Mouse (Mus musculus) liver, embryonic 11.5 days (tissue): Measurements from ENCODE around the gene Commd4. TPM values are rescaled to one million over a fixed set of nuclear protein-coding genes. Genes with fewer than 3 reads are reported as not detected.

ENCODE experiments used
- ATAC-seq: fragments of 200-750 bp; cut with Nextera tagmentation; replicated peaks from 2 replicates; pipeline ENCODE4 v1.8.0; 2017; ENCODE audit warnings: moderate number of reproducible peaks, mild to moderate bottlenecking, moderate TSS enrichment, moderate library complexity; ENCODE audit not compliant: low FRiP score
- DNase-seq: peaks from one replicate; pipeline ENCODE4 v3.0.0-alpha.2; 2017; ENCODE audit warnings: low spot score
- H3K27ac ChIP-seq: fragments of 300-500 bp; sonication (generic); 2 replicates; pipeline ENCODE4 v1.5.1; 2014; ENCODE audit warnings: mild to moderate bottlenecking, low read depth, low read length, control low read depth
- H3K27me3 ChIP-seq: fragments of 300-500 bp; sonication (generic); replicated peaks from 2 replicates; pipeline ENCODE4 v1.6.1; 2014; ENCODE audit warnings: low read length, mixed read lengths; ENCODE audit not compliant: control insufficient read depth, insufficient read depth
- H3K36me3 ChIP-seq: fragments of 300-500 bp; sonication (generic); 2 replicates; pipeline ENCODE4 v1.6.1; 2014; ENCODE audit warnings: mild to moderate bottlenecking, low read length, moderate library complexity, mixed read lengths; ENCODE audit not compliant: control insufficient read depth, insufficient read depth
- H3K4me1 ChIP-seq: fragments of 300-500 bp; sonication (generic); replicated peaks from 2 replicates; pipeline ENCODE4 v1.6.1; 2014; ENCODE audit warnings: low read length, mixed read lengths; ENCODE audit not compliant: control insufficient read depth, insufficient read depth
- H3K4me2 ChIP-seq: fragments of 300-500 bp; sonication (generic); 2 replicates; pipeline ENCODE4 v1.6.1; 2014; ENCODE audit warnings: mild to moderate bottlenecking, control low read depth, moderate library complexity
- H3K4me3 ChIP-seq: fragments of 300-500 bp; sonication (generic); 2 replicates; pipeline ENCODE4 v1.5.1; 2014; ENCODE audit warnings: low read depth, low read length, control low read depth
- H3K9ac ChIP-seq: fragments of 300-500 bp; sonication (generic); 2 replicates; pipeline ENCODE4 v1.6.1; 2014; ENCODE audit warnings: low read depth, low read length, control low read depth
- H3K9me3 ChIP-seq: fragments of 300-500 bp; sonication (generic); 2 replicates; pipeline ENCODE4 v1.6.1; 2016; ENCODE audit warnings: low read length, inconsistent platforms, mixed read lengths; ENCODE audit not compliant: control insufficient read depth
- WGBS: fragments of 180-500 bp; shearing (Covaris S2); extraction: QIAGEN DNeasy Blood & Tissue Kit; methylation state at CpG from one replicate; pipeline ENCODE4 v1.1.7; 2014; 5-methylcytosine and 5-hydroxymethylcytosine counted together
- polyA plus RNA-seq: library from polyadenylated mRNA; unstranded; fragments of >200 nt; fragmentation: Nextera tagmentation; extraction: Ambion mirVana; gene quantifications from 2 replicates; pipeline ENCODE4 v1.2.1, GENCODE M21; 2014

Commd4 gene
- polyA plus RNA-seq, 1 experiment from 2014 or later: 96.7 TPM

GRCm38 (mm10) chr9:57162496-57162895 lies 4.4 kb upstream of the Commd4 start:
- no peaks in the 10 kb centered on the region for H3K9me3 ChIP-seq
- H3K9ac ChIP-seq: no peak overlapping the region
- ATAC-seq (no peak), DNase-seq (no peak)
- H3K4me3 ChIP-seq: no peak overlapping the region
- H3K27me3 ChIP-seq: no peaks in the 10 kb centered on the region
- no peak overlapping the region for H3K4me2 ChIP-seq
- H3K4me1 ChIP-seq: peaks cover 2% of the 10 kb centered on the region
- H3K27ac ChIP-seq: no peak overlapping the region
- WGBS: 18% methylated on average over 3 of the region's 3 CpGs
- H3K36me3 ChIP-seq: no peaks in the 10 kb centered on the region

- H3K4me3 ChIP-seq: peak overlapping the region; percentile 94
- DNase-seq (no peak), ATAC-seq (no peak)
- H3K9me3 ChIP-seq: no peaks in the 10 kb centered on the region
- 38% methylated on average over 11 of the region's 11 CpGs for WGBS
- 0 out of 2 replicates have a peak, but pooled peaks cover 2% of the 10 kb centered on the region for H3K36me3 ChIP-seq
- peak overlapping the region; percentile 79 for H3K9ac ChIP-seq
- peak overlapping the region; percentile 76 for H3K4me2 ChIP-seq
- H3K4me1 ChIP-seq: peaks cover 6% of the 10 kb centered on the region
- no peak overlapping the region for H3K27ac ChIP-seq
- H3K27me3 ChIP-seq: no peaks in the 10 kb centered on the region
These were observed 375 bp upstream of the Commd4 start for GRCm38 (mm10) chr9:57158506-57158905.

GRCm38 (mm10) chr9:57157499-57157898 lies 632 bp downstream of the Commd4 start:
- H3K4me1 ChIP-seq: peaks cover 6% of the 10 kb centered on the region
- peak overlapping the region; percentile 94 for H3K4me3 ChIP-seq
- no peaks in the 10 kb centered on the region for H3K27me3 ChIP-seq
- no peak for DNase-seq
- no peak overlapping the region for H3K27ac ChIP-seq
- no peaks in the 10 kb centered on the region for H3K9me3 ChIP-seq
- peak overlapping the region; percentile 76 for H3K4me2 ChIP-seq
- H3K9ac ChIP-seq: peak overlapping the region; percentile 79
- 0 out of 2 replicates have a peak, but pooled peaks cover 2% of the 10 kb centered on the region for H3K36me3 ChIP-seq
- ATAC-seq: no peak
- 29% methylated on average over 13 of the region's 13 CpGs for WGBS

- 0 out of 2 replicates have a peak, but pooled peaks cover 2% of the 10 kb centered on the region for H3K36me3 ChIP-seq
- no peaks in the 10 kb centered on the region for H3K9me3 ChIP-seq
- DNase-seq: no peak
- 82% methylated on average over 8 of the region's 8 CpGs for WGBS
- no peaks in the 10 kb centered on the region for H3K27me3 ChIP-seq
- no peak overlapping the region for H3K9ac ChIP-seq
- peak overlapping the region; percentile 76 for H3K4me2 ChIP-seq
- peak overlapping the region; percentile 94; the same call in 1 of the 2 replicates for H3K4me3 ChIP-seq
- H3K27ac ChIP-seq: no peak overlapping the region
- no peak for ATAC-seq
- peaks cover 6% of the 10 kb centered on the region for H3K4me1 ChIP-seq
These were observed 1.3 kb downstream of the Commd4 start for GRCm38 (mm10) chr9:57156823-57157222.

- H3K9me3 ChIP-seq: no peaks in the 10 kb centered on the region
- 0 out of 2 replicates have a peak, but pooled peaks cover 2% of the 10 kb centered on the region for H3K36me3 ChIP-seq
These were observed 1.7 kb downstream of the Commd4 start for GRCm38 (mm10) chr9:57156383-57156782.

GRCm38 (mm10) chr9:57152331-57152730 lies 5.8 kb downstream of the Commd4 start:
- WGBS: 56% methylated on average over 6 of the region's 6 CpGs
- Histone ChIP-seq H3K4me3 (no peak overlapping the region), H3K4me1 (peaks cover 3% of the 10 kb centered on the region; the same call in 1 of the 2 replicates), H3K9ac (no peak overlapping the region), H3K4me2 (no peak overlapping the region), H3K9me3 (no peaks in the 10 kb centered on the region), H3K36me3 (0 out of 2 replicates have a peak, but pooled peaks cover 2% of the 10 kb centered on the region), H3K27ac (no peak overlapping the region), H3K27me3 (no peaks in the 10 kb centered on the region)
- ATAC-seq (no peak), DNase-seq (no peak)

More at GRCm38 (mm10) chr9:57156383-57156782, 1.7 kb downstream of the Commd4 start:
- ATAC-seq (no peak), DNase-seq (no peak)
- H3K4me1 ChIP-seq: peaks cover 6% of the 10 kb centered on the region
- no peak overlapping the region for H3K4me2 ChIP-seq
- H3K27ac ChIP-seq: no peak overlapping the region
- WGBS: 88% methylated on average over 7 of the region's 7 CpGs
- no peaks in the 10 kb centered on the region for H3K27me3 ChIP-seq
- no peak overlapping the region for H3K9ac ChIP-seq
- H3K4me3 ChIP-seq: no peak overlapping the region

GRCm38 (mm10) chr9:57150192-57150591 lies 7.9 kb downstream of the Commd4 start:
- H3K9ac ChIP-seq: no peak overlapping the region
- ATAC-seq (no peak), DNase-seq (no peak)
- no peak overlapping the region for H3K4me3 ChIP-seq
- H3K36me3 ChIP-seq: 0 out of 2 replicates have a peak, but pooled peaks cover 2% of the 10 kb centered on the region
- WGBS: 77% methylated on average over 5 of the region's 5 CpGs
- H3K4me2 ChIP-seq: no peak overlapping the region
- no peaks in the 10 kb centered on the region for H3K9me3 ChIP-seq
- H3K27me3 ChIP-seq: no peaks in the 10 kb centered on the region
- H3K27ac ChIP-seq: no peak overlapping the region
- peaks cover 6% of the 10 kb centered on the region; the same call in 1 of the 2 replicates for H3K4me1 ChIP-seq

- Histone ChIP-seq H3K4me3 (peak overlapping the region; percentile 62), H3K4me2 (peak overlapping the region; percentile 91), H3K4me1 (peaks cover 6% of the 10 kb centered on the region; the same call in 1 of the 2 replicates), H3K9ac (peak overlapping the region; percentile 80), H3K27ac (no peak overlapping the region), H3K9me3 (no peaks in the 10 kb centered on the region), H3K27me3 (no peaks in the 10 kb centered on the region), H3K36me3 (no peaks in the 10 kb centered on the region; the same call in 1 of the 2 replicates)
- 75% methylated on average over 6 of the region's 6 CpGs for WGBS
- DNase-seq (no peak), ATAC-seq (no peak)
These were observed 9.1 kb downstream of the Commd4 start for GRCm38 (mm10) chr9:57149021-57149420.
